In the genomic region with DNA sequence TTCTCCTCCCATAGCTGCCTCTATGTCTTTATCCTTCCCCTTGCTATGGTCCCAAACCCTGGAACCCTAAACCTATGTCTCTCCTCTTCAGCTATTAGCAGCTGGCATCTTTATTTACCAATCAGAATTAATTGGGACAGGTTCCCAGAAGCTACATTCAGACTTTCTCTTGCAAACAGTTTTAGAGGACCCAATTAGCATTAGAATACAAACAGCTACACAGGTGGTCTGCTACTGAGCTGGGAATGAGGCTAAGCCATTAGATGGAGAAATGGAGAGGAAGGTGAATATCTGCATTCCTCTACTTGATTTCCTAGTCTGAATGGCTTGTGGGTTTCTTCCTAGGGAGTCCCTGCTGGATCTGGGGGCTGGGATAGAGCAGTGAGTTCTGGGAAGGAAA, we compare ENCODE assay signal across 29 mouse cellular contexts.
A peak's percentile ranks its signal among the peaks of the same experiment; 100 is the strongest.
DNase-seq lines count a peak whose midpoint lies in the region; ATAC-seq and TF ChIP-seq lines count a peak whose summit lies in the region.
"Had no signal": no experiment of that assay in that cellular context is flagged by ENCODE, and none has a peak within 500 bp of the region (broad histone marks: within the 10 kb centered on the region; RNA-seq: fewer than 3 reads in every experiment).

No protein-coding gene starts in this region.

- no peak for TF ChIP-seq POLR2A in thymus, adult 2 months (IDR thresholded peaks at IDR 0.05; ENCODE audit: control insufficient read depth, extremely low read depth, insufficient read depth, low read length, poor library complexity)

- H3K4me2 ChIP-seq in forebrain, embryonic 12.5 days = no peak overlapping the region
- no peak overlapping the region for H3K4me2 ChIP-seq in forebrain, postnatal 0 days (ENCODE audit: low read depth)
- no peak overlapping the region for H3K4me2 ChIP-seq in forebrain, embryonic 15.5 days (replicated peaks)
- no peak overlapping the region for H3K4me2 ChIP-seq in stomach, embryonic 16.5 days (ENCODE audit: low read depth, low read length)
- no peak overlapping the region for H3K4me2 ChIP-seq in midbrain, postnatal 0 days (ENCODE audit: low read depth, low read length, poor library complexity, severe bottlenecking)
- H3K4me2 ChIP-seq: embryonic facial prominence, embryonic 13.5 days; heart, embryonic 15.5 days; liver, embryonic 15.5 days; lung, embryonic 14.5 days; neural tube, embryonic 12.5 days had no signal

- peak; percentile 83; the same call in 1 of the 2 replicates for ATAC-seq in forebrain, embryonic 12.5 days (ENCODE audit: low FRiP score)
- no peak for ATAC-seq in forebrain, postnatal 0 days
- ATAC-seq in forebrain, embryonic 15.5 days (replicated peaks) = 0 out of 2 replicates have a peak, but pooled peaks have one; percentile 26
- no peak for ATAC-seq in stomach, embryonic 16.5 days (ENCODE audit: insufficient read depth, low FRiP score)
- no peak for ATAC-seq in midbrain, postnatal 0 days (ENCODE audit: low FRiP score)
- ATAC-seq: intestine, embryonic 16.5 days; midbrain, embryonic 16.5 days had no signal

- no peak overlapping the region for H3K27ac ChIP-seq in forebrain, embryonic 12.5 days
- no peak overlapping the region for H3K27ac ChIP-seq in forebrain, postnatal 0 days (ENCODE audit: low read depth, low read length)
- no peak overlapping the region for H3K27ac ChIP-seq in forebrain, embryonic 15.5 days (replicated peaks)
- H3K27ac ChIP-seq in stomach, embryonic 16.5 days (ENCODE audit: low read length) = peak overlapping the region; percentile 64
- H3K27ac ChIP-seq in midbrain, postnatal 0 days (ENCODE audit: low read depth, low read length) = no peak overlapping the region
- H3K27ac ChIP-seq in thymus, adult 2 months (ENCODE audit: control insufficient read depth, insufficient read depth, low read length) = no peak overlapping the region
- H3K27ac ChIP-seq: embryonic facial prominence, embryonic 13.5 days; heart, embryonic 10.5 days; heart, embryonic 15.5 days; kidney, postnatal 0 days; liver, embryonic 15.5 days; midbrain, embryonic 10.5 days; neural tube, embryonic 12.5 days had no signal

- H3K9ac ChIP-seq in forebrain, embryonic 12.5 days = no peak overlapping the region
- no peak overlapping the region for H3K9ac ChIP-seq in forebrain, postnatal 0 days
- no peak overlapping the region for H3K9ac ChIP-seq in forebrain, embryonic 15.5 days (replicated peaks)
- no peak overlapping the region for H3K9ac ChIP-seq in stomach, embryonic 16.5 days (ENCODE audit: low read length)
- no peak overlapping the region for H3K9ac ChIP-seq in midbrain, postnatal 0 days (replicated peaks; ENCODE audit: low read length, poor library complexity, severe bottlenecking)
- H3K9ac ChIP-seq: embryonic facial prominence, embryonic 13.5 days; heart, embryonic 15.5 days; liver, embryonic 15.5 days; lung, embryonic 14.5 days; neural tube, embryonic 12.5 days had no signal

- H3K4me1 ChIP-seq in forebrain, embryonic 12.5 days = peaks cover 5% of the 10 kb centered on the region; the same call in 1 of the 2 replicates
- H3K4me1 ChIP-seq in forebrain, postnatal 0 days (ENCODE audit: insufficient read depth) = no peaks in the 10 kb centered on the region
- H3K4me1 ChIP-seq in forebrain, embryonic 15.5 days = no peaks in the 10 kb centered on the region; the same call in 1 of the 2 replicates
- H3K4me1 ChIP-seq in stomach, embryonic 16.5 days (ENCODE audit: control insufficient read depth, insufficient read depth, low read length) = peaks cover 4% of the 10 kb centered on the region; the same call in 1 of the 2 replicates
- no peaks in the 10 kb centered on the region for H3K4me1 ChIP-seq in midbrain, postnatal 0 days (ENCODE audit: insufficient read depth, low read length)
- no peaks in the 10 kb centered on the region for H3K4me1 ChIP-seq in thymus, adult 2 months (replicated peaks; ENCODE audit: control insufficient read depth, insufficient read depth, low read length)
- H3K4me1 ChIP-seq: heart, embryonic 10.5 days; heart, embryonic 15.5 days; liver, embryonic 15.5 days; neural tube, embryonic 12.5 days had no signal

- H3K27me3 ChIP-seq in forebrain, embryonic 12.5 days = no peaks in the 10 kb centered on the region
- no peaks in the 10 kb centered on the region for H3K27me3 ChIP-seq in forebrain, postnatal 0 days (ENCODE audit: insufficient read depth, low read length)
- H3K27me3 ChIP-seq in forebrain, embryonic 15.5 days = no peaks in the 10 kb centered on the region
- no peaks in the 10 kb centered on the region for H3K27me3 ChIP-seq in stomach, embryonic 16.5 days (ENCODE audit: control insufficient read depth, insufficient read depth, low read length)
- H3K27me3 ChIP-seq in midbrain, postnatal 0 days (ENCODE audit: insufficient read depth, low read length) = no peaks in the 10 kb centered on the region
- no peaks in the 10 kb centered on the region for H3K27me3 ChIP-seq in thymus, adult 2 months (ENCODE audit: control insufficient read depth, insufficient read depth, low read length)
- H3K27me3 ChIP-seq: embryonic facial prominence, embryonic 13.5 days; heart, embryonic 15.5 days; liver, embryonic 15.5 days; neural tube, embryonic 12.5 days had no signal

- no peak for TF ChIP-seq CTCF in forebrain, postnatal 0 days (IDR thresholded peaks at IDR 0.05; ENCODE audit: low read depth)
- TF ChIP-seq CTCF in midbrain, postnatal 0 days (IDR thresholded peaks at IDR 0.05) = no peak
- no peak for TF ChIP-seq CTCF in thymus, adult 2 months (IDR thresholded peaks at IDR 0.05; ENCODE audit: borderline replicate concordance, control insufficient read depth, extremely low read depth, insufficient read depth, low read length, poor library complexity)

- H3K4me3 ChIP-seq in forebrain, embryonic 12.5 days (replicated peaks) = no peak overlapping the region
- no peak overlapping the region for H3K4me3 ChIP-seq in forebrain, postnatal 0 days (ENCODE audit: low read depth, low read length)
- no peak overlapping the region for H3K4me3 ChIP-seq in forebrain, embryonic 15.5 days
- no peak overlapping the region for H3K4me3 ChIP-seq in stomach, embryonic 16.5 days (replicated peaks; ENCODE audit: low read length)
- no peak overlapping the region for H3K4me3 ChIP-seq in midbrain, postnatal 0 days (ENCODE audit: low read depth, low read length)
- no peak overlapping the region for H3K4me3 ChIP-seq in thymus, adult 2 months (ENCODE audit: control insufficient read depth, insufficient read depth, low read length)
- H3K4me3 ChIP-seq: embryonic facial prominence, embryonic 13.5 days; erythroblast, embryonic 14.5 days; heart, embryonic 10.5 days; heart, embryonic 15.5 days; liver, embryonic 15.5 days; midbrain, embryonic 10.5 days; myocyte; neural tube, embryonic 12.5 days had no signal

- DNase-seq in forebrain, postnatal 0 days = no peak
- peak; percentile 91 for DNase-seq in R1 (ENCODE audit: low read depth, low spot score)
- no peak for DNase-seq in midbrain, postnatal 0 days (ENCODE audit: low spot score)
- no peak for DNase-seq in thymus, adult 2 months
- DNase-seq: adrenal gland, adult 8-10 months; cerebellum, adult 11 months; cerebellum, adult 9-10 months; gastrocnemius, postnatal 14 days; kidney, adult 8-10 months; kidney, postnatal 4 days; layer of hippocampus, postnatal 36 days; lung, embryonic 14.5 days; lung, postnatal 14 days; right cerebral cortex, postnatal 14 days; thymus, postnatal 4 days had no signal

- H3K9me3 ChIP-seq in forebrain, embryonic 12.5 days = no peaks in the 10 kb centered on the region
- no peaks in the 10 kb centered on the region for H3K9me3 ChIP-seq in forebrain, postnatal 0 days (ENCODE audit: low read length)
- no peaks in the 10 kb centered on the region; the same call in 1 of the 2 replicates for H3K9me3 ChIP-seq in forebrain, embryonic 15.5 days
- H3K9me3 ChIP-seq in stomach, embryonic 16.5 days (replicated peaks; ENCODE audit: control insufficient read depth, low read length) = no peaks in the 10 kb centered on the region
- H3K9me3 ChIP-seq in midbrain, postnatal 0 days (ENCODE audit: low read length) = no peaks in the 10 kb centered on the region
- H3K9me3 ChIP-seq: embryonic facial prominence, embryonic 13.5 days; heart, embryonic 10.5 days; heart, embryonic 15.5 days; liver, embryonic 15.5 days; midbrain, embryonic 10.5 days; neural tube, embryonic 12.5 days had no signal

- no peaks in the 10 kb centered on the region for H3K36me3 ChIP-seq in forebrain, embryonic 12.5 days (replicated peaks)
- H3K36me3 ChIP-seq in forebrain, postnatal 0 days (ENCODE audit: insufficient read depth) = no peaks in the 10 kb centered on the region
- no peaks in the 10 kb centered on the region for H3K36me3 ChIP-seq in forebrain, embryonic 15.5 days
- no peaks in the 10 kb centered on the region for H3K36me3 ChIP-seq in stomach, embryonic 16.5 days (ENCODE audit: control insufficient read depth, insufficient read depth, low read length)
- no peaks in the 10 kb centered on the region for H3K36me3 ChIP-seq in midbrain, postnatal 0 days (ENCODE audit: insufficient read depth, low read length)
- no peaks in the 10 kb centered on the region for H3K36me3 ChIP-seq in thymus, adult 2 months (ENCODE audit: control insufficient read depth, insufficient read depth, low read length)
- H3K36me3 ChIP-seq: embryonic facial prominence, embryonic 13.5 days; heart, embryonic 10.5 days; heart, embryonic 15.5 days; liver, embryonic 15.5 days; midbrain, embryonic 10.5 days; neural tube, embryonic 12.5 days had no signal

Comparison
In these comparisons a context has a peak if more than half of its experiments do, and no peak if none do; other contexts are left out.
1. ATAC-seq: peak in forebrain, embryonic 12.5 days (single experiment) and forebrain, embryonic 15.5 days (single experiment); none in forebrain, postnatal 0 days (single experiment), stomach, embryonic 16.5 days (single experiment) and midbrain, postnatal 0 days (single experiment).